Mouse (Mus musculus) adrenal gland, adult 18-20 months (tissue): ENCODE data around the gene Mdm1. TPM values are rescaled to one million over a fixed set of nuclear protein-coding genes. Genes with fewer than 3 reads are reported as not detected.
"Not testable (repeated sequence)": the region's sequence is repeated elsewhere in the genome, so short reads cannot be mapped to it uniquely, and the experiment has no call there.

Source experiments
- DNase-seq, 2 experiments: peaks; one replicate each; pipeline ENCODE4 v3.0.0; 2021 to 2022; ENCODE audit warnings: low spot score in 2 of 2
- total RNA-seq, 2 experiments: library from RNA; stranded (reverse); gene quantifications; 1 replicate in 1 of 2; 2 replicates in 1 of 2; pipeline ENCODE4 v1.2.3; 2021

Mdm1 gene
- total RNA-seq, 2 experiments from 2014 or later: 10.9 to 11.4 TPM

- DNase-seq: no peak
Observed at GRCm38 (mm10) chr10:118204642-118205041, 63.0 kb downstream of the Mdm1 start, which contains the start of gene Il22. Gene Il22, plus strand, starts transcription at chr10:118204942.

- not testable (repeated sequence) for DNase-seq
Observed at GRCm38 (mm10) chr10:118215719-118216393, 74.2 kb downstream of the Mdm1 start.

Other genes with a start within 250 kb of the Mdm1 start
- not detected for gene Il22, start 63.1 kb downstream of the Mdm1 start, total RNA-seq
- under 1 TPM; 0.42 to 0.63 TPM for gene Gm32717, start 99.0 kb downstream of the Mdm1 start, total RNA-seq
- under 1 TPM; 0.42 to 0.63 TPM for gene Gm32802, start 116.9 kb downstream of the Mdm1 start, total RNA-seq
- not detected for gene Iltifb, start 153.2 kb downstream of the Mdm1 start, total RNA-seq
- gene Gm9040, start 185.2 kb downstream of the Mdm1 start, total RNA-seq: not detected
- not detected for gene Gm9044, start 190.6 kb downstream of the Mdm1 start, total RNA-seq
- not detected for gene Gm9045, start 196.0 kb downstream of the Mdm1 start, total RNA-seq
- not detected for gene Gm9046, start 201.4 kb downstream of the Mdm1 start, total RNA-seq
- gene Gm9048, start 206.9 kb downstream of the Mdm1 start, total RNA-seq: not detected
- gene Gm9049, start 212.3 kb downstream of the Mdm1 start, total RNA-seq: not detected